Mouse (Mus musculus) cerebellum, adult 2 months (tissue): ENCODE measurements at regions not wholly inside any gene's neighbourhood (a gene's known extent, or its start where the extent isn't known, plus 50 kb on each side); places are given as distances from the start of the nearest gene placed in this dataset.
A peak's percentile ranks its signal among the peaks of the same experiment; 100 is the strongest.

ENCODE experiments used
- DNase-seq, 2 experiments: peaks; one replicate each; pipeline ENCODE4 v3.0.0; 2021
- H3K27ac ChIP-seq: fragments of 200-500 bp; 2 replicates; pipeline ENCODE4 v1.5.1; 2012; ENCODE audit warnings: low read length, control low read depth, inconsistent platforms; ENCODE audit not compliant: insufficient read depth
- H3K27me3 ChIP-seq: fragments of 200-500 bp; 2 replicates; pipeline ENCODE4 v1.6.1; 2012; ENCODE audit warnings: inconsistent platforms, mild to moderate bottlenecking, low read length, moderate library complexity; ENCODE audit not compliant: control insufficient read depth, insufficient read depth
- H3K4me1 ChIP-seq: fragments of 200-500 bp; 2 replicates; pipeline ENCODE4 v1.6.1; 2011; ENCODE audit warnings: low read length; ENCODE audit not compliant: control insufficient read depth, insufficient read depth
- H3K4me3 ChIP-seq: fragments of 200-500 bp; replicated peaks from 2 replicates; pipeline ENCODE3; 2011; ENCODE audit warnings: mild to moderate bottlenecking, low read depth, low read length, control low read depth; ENCODE audit not compliant: insufficient read depth
- CTCF ChIP-seq: fragments of 200-500 bp; IDR thresholded peaks from 2 replicates; pipeline ENCODE4 v1.5.1; 2011; ENCODE audit warnings: low read depth, mild to moderate bottlenecking, control low read depth, low read length, moderate library complexity, borderline replicate concordance; ENCODE audit not compliant: insufficient read depth
- POLR2A ChIP-seq: fragments of 200-500 bp; IDR thresholded peaks from 2 replicates; pipeline ENCODE4 v1.6.1; 2011; ENCODE audit warnings: low read length, control low read depth, borderline replicate concordance; ENCODE audit not compliant: insufficient read depth
- WGBS: fragments of 180-500 bp; shearing (Covaris S2); methylation state at CpG from one replicate; pipeline ENCODE4 v1.1.7; 2018; 5-methylcytosine and 5-hydroxymethylcytosine counted together

- Histone ChIP-seq H3K27ac (no peak overlapping the region), H3K4me3 (no peak overlapping the region), H3K4me1 (no peaks in the 10 kb centered on the region), H3K27me3 (no peaks in the 10 kb centered on the region)
- TF ChIP-seq CTCF (no peak), POLR2A (no peak)
- DNase-seq = no peak
- WGBS = 72% methylated on average over 4 of the region's 4 CpGs
Measured at GRCm38 (mm10) chr8:97315497-97315896, 1427.2 kb upstream of the Got2 start.

GRCm38 (mm10) chr8:97308304-97308703 lies 1420.0 kb upstream of the Got2 start:
- Histone ChIP-seq H3K4me3 (no peak overlapping the region), H3K27me3 (no peaks in the 10 kb centered on the region), H3K27ac (no peak overlapping the region), H3K4me1 (no peaks in the 10 kb centered on the region)
- TF ChIP-seq POLR2A (no peak), CTCF (no peak)
- no peak for DNase-seq
- 86% methylated on average over 7 of the region's 7 CpGs for WGBS

- TF ChIP-seq POLR2A (no peak), CTCF (no peak)
- 57% methylated on average over 3 of the region's 3 CpGs for whole genome bisulfite sequencing
- H3K27ac ChIP-seq = no peak overlapping the region
- no peaks in the 10 kb centered on the region for H3K27me3 ChIP-seq
- DNase-seq = no peak
- H3K4me3 ChIP-seq = no peak overlapping the region
- H3K4me1 ChIP-seq = no peaks in the 10 kb centered on the region
Measured at GRCm38 (mm10) chr8:97270582-97270981, 1382.2 kb upstream of the Got2 start.

- 10% methylated on average over 1 of the region's 1 CpGs for WGBS
- Histone ChIP-seq H3K27me3 (no peaks in the 10 kb centered on the region), H3K4me3 (no peak overlapping the region), H3K27ac (no peak overlapping the region), H3K4me1 (no peaks in the 10 kb centered on the region)
- peak; percentile 20 to 76 for DNase-seq
- TF ChIP-seq POLR2A (no peak), CTCF (no peak)
Measured at GRCm38 (mm10) chr8:97260964-97261363, 1372.6 kb upstream of the Got2 start.

- H3K27ac ChIP-seq = no peak overlapping the region
- no peaks in the 10 kb centered on the region for H3K4me1 ChIP-seq
- no peaks in the 10 kb centered on the region for H3K27me3 ChIP-seq
- no peak overlapping the region for H3K4me3 ChIP-seq
- TF ChIP-seq CTCF (no peak), POLR2A (no peak)
- DNase-seq = no peak
Measured at GRCm38 (mm10) chr8:97254169-97254568, 1365.8 kb upstream of the Got2 start.

- WGBS = 88% methylated on average over 3 of the region's 3 CpGs
- no peak for TF ChIP-seq CTCF
- no peak for TF ChIP-seq POLR2A
- Histone ChIP-seq H3K27me3 (no peaks in the 10 kb centered on the region), H3K27ac (no peak overlapping the region), H3K4me1 (no peaks in the 10 kb centered on the region), H3K4me3 (no peak overlapping the region)
- DNase-seq = no peak
Measured at GRCm38 (mm10) chr8:97252232-97252631, 1363.9 kb upstream of the Got2 start.

- Histone ChIP-seq H3K4me3 (no peak overlapping the region), H3K27me3 (no peaks in the 10 kb centered on the region), H3K4me1 (no peaks in the 10 kb centered on the region), H3K27ac (no peak overlapping the region)
- 21% methylated on average over 5 of the region's 5 CpGs for WGBS
- no peak for TF ChIP-seq POLR2A
- no peak for TF ChIP-seq CTCF
- peak in 1 of 2 experiments; percentile 12 for DNase-seq
Measured at GRCm38 (mm10) chr8:97251458-97251865, 1363.1 kb upstream of the Got2 start.

GRCm38 (mm10) chr8:97234551-97235107 lies 1346.3 kb upstream of the Got2 start:
- 68% methylated on average over 4 of the region's 4 CpGs for WGBS
- no peak for DNase-seq
- no peak overlapping the region for H3K27ac ChIP-seq
- no peaks in the 10 kb centered on the region for H3K4me1 ChIP-seq
- no peaks in the 10 kb centered on the region for H3K27me3 ChIP-seq
- H3K4me3 ChIP-seq = no peak overlapping the region
- no peak for TF ChIP-seq CTCF
- TF ChIP-seq POLR2A = no peak
